Mouse (Mus musculus) left cerebral cortex, postnatal 10 days (tissue): Measurements from ENCODE around the gene Hipk3. TPM values are rescaled to one million over a fixed set of nuclear protein-coding genes. Genes with fewer than 3 reads are reported as not detected.

ENCODE experiments used
- DNase-seq, 2 experiments: peaks; one replicate each; pipeline ENCODE4 v3.0.0; 2021 to 2022; ENCODE audit warnings: low spot score in 2 of 2, mixed read lengths in 1 of 2; ENCODE audit errors: extremely low spot score in 1 of 2
- intact Hi-C: fragments of 180-260 bp; cut with DNase I; formaldehyde crosslinking; loops from one replicate; pipeline ENCODE4 v1.15.1; 2025
- total RNA-seq, 2 experiments: library from RNA; stranded (reverse); gene quantifications; 2 replicates each; pipeline ENCODE4 v1.2.3; 2021

Hipk3 gene
- total RNA-seq, 2 experiments from 2014 or later = 57.3 to 59.4 TPM

DNA sequence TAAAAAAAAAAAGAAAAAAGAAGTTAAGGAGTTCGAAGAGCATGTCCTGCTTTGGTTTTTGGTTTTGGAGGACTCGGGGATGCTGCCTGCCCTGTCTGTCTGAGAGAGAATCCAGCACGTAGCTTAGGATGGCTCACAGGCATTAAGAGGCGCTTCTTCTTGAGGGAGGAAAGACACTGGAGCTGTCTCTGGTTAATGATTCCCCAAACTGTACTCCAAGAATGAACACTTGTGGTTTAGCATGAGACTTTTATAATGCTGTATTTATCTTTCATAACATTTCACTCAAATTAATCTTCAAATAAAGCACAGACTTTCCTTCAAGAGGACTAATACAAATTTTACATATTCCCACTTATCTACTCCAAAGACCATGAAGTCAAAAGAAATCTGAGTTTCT lies 15.2 kb downstream of the Hipk3 start:
- intact Hi-C loops = no loop called here
- no peak for DNase-seq

DNA sequence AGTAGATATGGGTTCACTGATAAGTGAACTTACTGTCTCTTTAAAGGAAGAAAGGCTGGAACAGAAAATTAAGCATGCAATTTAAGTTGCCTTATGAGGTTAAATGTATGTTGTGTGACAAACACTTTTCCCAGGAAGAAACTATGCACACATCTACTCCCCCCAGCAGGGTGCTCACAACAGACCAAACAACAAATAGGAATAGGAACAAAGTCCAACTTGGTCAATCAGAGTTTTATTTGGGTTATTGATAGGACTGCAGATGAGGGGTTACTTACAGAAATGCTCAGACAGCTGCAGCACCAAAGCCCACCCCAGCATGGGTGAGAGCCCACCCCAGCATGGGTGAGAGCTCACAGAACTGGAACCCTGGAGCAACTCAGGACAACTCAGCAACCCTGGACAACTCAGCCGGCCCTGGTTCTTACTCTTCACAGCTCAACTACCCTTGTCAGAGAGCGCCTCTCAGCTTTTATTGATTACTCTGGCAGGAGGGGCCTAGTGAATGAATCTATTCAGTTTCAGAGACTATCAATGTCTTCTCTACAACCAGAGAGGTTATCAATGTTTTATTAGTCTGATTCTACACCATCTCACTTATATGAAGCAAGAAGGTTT lies 16.7 kb downstream of the Hipk3 start:
- DNase-seq = no peak
- intact Hi-C loops = no loop called here

- DNase-seq = no peak
Measured at GRCm38 (mm10) chr2:104472056-104472455, 22.2 kb downstream of the Hipk3 start.

GRCm38 (mm10) chr2:104471161-104471560 lies 23.1 kb downstream of the Hipk3 start:
- no peak for DNase-seq
- intact Hi-C loops = no loop called here

More at GRCm38 (mm10) chr2:104472056-104472455, 22.2 kb downstream of the Hipk3 start:
- intact Hi-C loops = no loop called here

DNA sequence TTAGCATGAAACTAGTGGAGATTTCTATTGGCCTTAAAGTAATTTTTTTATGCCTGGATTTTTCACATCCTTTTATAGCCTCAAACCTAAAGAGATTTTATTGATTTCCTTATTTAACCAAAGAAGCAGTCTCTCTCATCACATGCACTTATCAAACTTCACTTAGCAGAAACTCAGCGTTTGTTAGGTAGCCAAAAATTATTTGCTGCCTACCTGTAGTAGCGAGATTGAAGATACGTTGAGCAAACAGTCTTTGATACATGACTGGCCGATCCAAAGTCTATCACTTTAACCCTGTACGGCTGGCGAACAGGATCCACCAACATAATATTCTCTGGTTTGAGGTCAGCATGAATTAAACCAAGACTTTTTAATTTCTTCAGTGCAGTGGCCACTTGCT lies 23.7 kb downstream of the Hipk3 start:
- DNase-seq = no peak

DNA sequence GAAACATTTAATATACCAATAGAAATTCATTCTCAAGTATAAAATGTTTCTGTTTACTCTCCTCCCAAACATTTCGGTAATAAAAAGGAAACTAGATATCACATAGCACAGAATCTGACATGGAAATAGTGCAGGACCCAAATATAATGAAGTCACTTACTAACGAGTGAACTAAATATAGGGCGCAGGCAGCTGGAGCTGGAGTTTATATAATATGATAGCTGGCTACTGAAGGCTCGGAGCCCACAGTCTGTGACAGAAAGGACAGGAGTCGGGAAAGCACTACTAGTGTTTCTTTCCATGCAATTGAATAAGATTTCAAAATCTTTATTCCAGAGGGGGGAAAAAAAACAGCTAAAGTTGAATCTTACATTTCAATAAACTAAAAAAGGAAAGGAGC lies 25.8 kb downstream of the Hipk3 start:
- DNase-seq = no peak
- intact Hi-C loops = no loop called here

More for the DNA sequence above, 23.7 kb downstream of the Hipk3 start:
- intact Hi-C loops = no loop called here

DNA sequence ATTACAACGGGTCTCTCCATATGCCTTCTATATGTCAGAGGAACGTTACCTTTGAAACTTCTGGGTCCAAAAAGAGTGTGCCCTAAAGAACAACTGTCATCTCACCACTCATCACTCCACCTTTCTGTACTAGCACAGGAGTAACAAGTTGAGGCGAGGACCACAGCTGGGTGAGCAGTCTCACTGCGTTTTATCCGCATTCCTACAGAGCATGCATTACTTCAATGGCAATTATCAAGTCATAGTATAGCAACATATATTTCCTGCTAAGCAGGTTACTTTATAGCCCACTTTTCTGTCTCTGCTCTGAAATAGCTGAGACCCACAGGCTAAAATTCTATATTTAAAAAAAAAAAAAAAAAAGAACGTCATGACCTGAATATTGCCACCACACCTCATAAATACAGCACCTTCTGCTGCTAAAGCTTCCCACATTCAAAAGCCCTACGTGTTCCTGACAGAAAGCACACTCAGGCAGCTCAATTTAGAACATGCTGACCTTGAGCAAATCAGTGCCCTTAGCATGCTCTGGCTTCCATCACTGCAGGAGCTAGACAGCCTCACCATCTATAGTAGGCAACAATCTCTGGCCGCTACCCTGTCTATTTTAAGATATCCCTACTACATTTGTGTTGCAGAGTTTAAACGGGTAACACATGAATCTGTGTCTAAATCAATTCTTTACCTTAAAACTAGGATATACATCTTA lies 27.2 kb downstream of the Hipk3 start:
- DNase-seq = no peak
- intact Hi-C loops = no loop called here

DNA sequence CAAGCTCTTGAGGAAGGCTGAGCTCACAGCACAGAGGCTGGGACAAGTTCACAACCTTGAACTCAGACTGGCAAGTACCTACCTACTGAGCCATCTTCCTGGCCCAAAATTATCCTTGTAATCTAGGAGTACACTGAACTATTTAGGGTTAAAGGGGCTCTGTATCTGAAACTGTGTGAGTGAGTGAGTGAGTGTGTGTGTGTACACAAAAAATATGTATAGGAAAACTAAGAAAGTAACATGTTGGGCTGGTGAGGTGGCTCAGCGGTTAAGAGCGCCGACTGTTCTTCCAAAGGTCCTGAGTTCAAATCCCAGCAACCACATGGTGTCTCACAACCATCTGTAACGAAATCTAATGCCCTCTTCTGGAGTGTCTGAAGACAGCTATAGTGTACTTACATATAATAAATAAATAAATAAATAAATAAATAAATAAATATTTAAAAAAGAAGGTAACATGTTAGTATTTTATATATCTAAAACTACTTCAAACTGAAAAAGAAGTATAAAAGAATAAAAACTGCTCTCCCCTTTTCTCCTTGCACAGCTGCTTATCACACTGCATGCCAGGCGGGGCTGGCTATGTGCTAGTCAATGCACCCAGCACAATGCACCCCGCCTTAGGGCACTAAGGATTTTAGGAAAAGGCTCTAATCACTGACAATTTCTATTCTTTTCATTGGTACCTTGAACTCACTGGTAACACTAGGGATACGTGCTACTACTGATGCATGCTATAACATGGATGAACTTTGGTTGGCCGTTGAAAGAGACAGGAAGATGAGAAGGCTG lies 28.4 kb downstream of the Hipk3 start:
- DNase-seq = no peak
- intact Hi-C loops = no loop called here

GRCm38 (mm10) chr2:104460021-104460420 lies 34.2 kb downstream of the Hipk3 start:
- DNase-seq = no peak
- intact Hi-C loops = no loop called here

DNA sequence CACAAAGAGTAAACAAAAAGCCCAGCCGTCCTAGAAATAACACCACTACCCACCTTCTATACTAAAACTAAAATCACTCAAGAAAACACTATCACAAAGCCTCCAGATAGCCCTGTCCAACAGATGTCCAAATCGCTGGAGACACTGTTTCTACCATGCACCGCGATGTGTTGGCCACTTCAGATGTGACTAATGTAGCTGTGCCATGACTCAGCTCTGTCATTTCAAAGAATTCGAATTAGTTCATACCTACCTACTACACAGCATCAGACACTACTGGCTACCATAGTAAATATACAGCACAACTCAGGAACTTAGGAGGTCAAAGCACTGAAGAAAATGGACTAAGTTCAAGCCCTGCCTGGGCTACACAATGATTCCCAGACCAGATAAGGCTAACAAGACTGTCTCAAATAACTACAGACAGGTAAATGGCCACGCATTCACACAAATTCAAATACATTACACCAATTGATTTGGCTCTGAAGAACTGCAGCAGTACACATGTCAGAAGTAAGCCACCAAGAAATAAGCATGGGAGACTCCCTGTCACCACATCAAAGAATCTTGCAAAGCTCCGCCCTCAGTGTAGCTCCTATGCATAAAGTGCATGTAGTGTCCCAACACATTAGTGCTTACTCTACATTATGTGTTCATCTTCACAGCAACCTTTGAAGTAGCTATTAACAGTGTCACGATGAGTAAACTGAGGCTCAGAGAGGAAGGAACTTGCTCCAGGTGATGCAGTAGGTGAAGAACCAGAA lies 35.5 kb downstream of the Hipk3 start:
- no peak for DNase-seq
- intact Hi-C loops = no loop called here

DNA sequence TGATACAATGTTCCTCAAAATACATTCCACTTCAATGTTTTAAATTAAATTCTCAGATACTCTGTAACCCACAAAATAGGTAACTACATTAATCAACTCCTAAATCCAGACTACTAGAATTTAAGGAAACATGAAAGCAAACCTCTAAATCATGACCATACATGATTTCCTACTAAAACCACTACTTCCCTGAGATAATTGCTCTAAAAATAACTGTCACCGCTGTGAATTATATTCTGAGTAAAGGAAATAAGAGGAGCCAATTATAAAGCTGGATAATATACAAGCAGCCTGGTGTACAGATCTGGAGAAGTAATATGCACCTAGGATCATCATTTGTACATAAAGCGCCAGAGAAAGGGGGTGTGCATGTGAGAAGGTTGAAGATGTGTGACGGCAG lies 37.1 kb downstream of the Hipk3 start:
- DNase-seq = no peak
- intact Hi-C loops = no loop called here

DNA sequence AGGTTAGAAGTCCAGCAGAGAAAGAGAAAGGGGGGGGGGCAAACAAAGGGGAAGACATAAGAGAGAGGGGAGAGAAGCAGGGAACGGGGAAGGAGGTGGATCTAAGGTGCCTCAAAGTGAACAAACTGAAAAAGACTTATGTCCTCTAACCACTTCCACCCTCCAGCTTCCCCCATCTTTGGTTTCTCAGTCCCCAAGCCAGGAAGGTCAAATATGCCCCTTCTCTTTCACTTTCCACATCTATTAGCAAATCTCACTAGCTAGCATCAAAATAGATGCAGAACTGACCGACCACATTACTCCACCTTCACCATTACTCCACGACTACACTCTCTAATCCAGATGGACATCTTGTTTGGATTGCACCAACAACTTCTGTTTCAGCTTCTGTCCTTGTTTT lies 43.6 kb downstream of the Hipk3 start:
- intact Hi-C loops = no loop called here

DNA sequence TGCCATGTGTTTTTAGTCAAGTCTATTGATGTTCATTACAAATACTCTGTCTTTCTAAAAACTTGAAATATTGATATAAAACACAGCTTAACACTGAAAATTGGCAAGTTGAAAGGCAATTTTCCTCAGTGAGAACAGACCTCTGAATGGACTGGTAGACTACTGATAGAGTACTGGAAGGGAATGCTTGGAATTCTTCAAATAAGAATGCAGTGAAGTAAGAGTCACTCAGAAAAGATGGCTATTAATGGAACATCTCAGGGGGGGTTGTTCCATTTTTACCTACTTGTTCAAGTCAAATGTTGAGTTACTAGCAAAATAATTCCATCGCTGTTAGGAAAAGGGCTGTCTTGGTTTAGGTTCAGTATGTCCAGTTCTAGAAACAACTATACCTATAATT lies 45.1 kb downstream of the Hipk3 start:
- DNase-seq = no peak
- intact Hi-C loops = no loop called here

More for the DNA sequence above, 43.6 kb downstream of the Hipk3 start:
- DNase-seq = no peak

DNA sequence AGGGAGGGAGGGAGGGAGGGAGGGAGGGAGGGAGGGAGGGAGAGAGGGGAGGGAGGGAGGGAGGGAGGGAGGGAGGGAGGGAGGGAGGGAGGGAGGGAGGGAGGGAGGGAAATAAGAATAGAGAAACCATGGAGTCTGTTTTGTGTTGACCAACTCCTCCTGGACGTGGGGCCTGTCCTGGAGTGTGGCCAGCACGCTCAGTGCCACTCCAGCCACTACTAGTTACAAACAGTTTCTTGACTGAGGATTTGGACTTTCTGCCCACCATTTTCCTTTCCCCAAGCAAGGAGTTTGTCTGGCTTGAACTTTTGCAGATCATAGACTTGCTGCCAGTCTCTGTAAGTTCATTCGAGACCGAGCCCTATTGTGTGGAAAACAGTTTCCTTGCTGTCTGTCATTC lies 46.0 kb downstream of the Hipk3 start:
- DNase-seq = no peak
- intact Hi-C loops = no loop called here

GRCm38 (mm10) chr2:104446016-104446415 lies 48.2 kb downstream of the Hipk3 start:
- intact Hi-C loops = no loop called here
- no peak for DNase-seq

- peak; percentile 41 to 67 for DNase-seq
- intact Hi-C loops = loop anchor here (5.0 kb wide), 2 partner anchors 48 to 143 kb away; partner anchors contain the start of gene Hipk3
Measured at GRCm38 (mm10) chr2:104444776-104445175, 49.5 kb downstream of the Hipk3 start.

- no peak for DNase-seq
- intact Hi-C loops = loop anchor here (5.0 kb wide), 2 partner anchors 50 to 145 kb away; partner anchors contain the start of gene Hipk3
Measured at GRCm38 (mm10) chr2:104442341-104442740, 51.9 kb downstream of the Hipk3 start.

- no peak for DNase-seq
Measured at GRCm38 (mm10) chr2:104436226-104436625, 58.0 kb downstream of the Hipk3 start.

GRCm38 (mm10) chr2:104431067-104431466 lies 63.2 kb downstream of the Hipk3 start:
- DNase-seq = no peak
- intact Hi-C loops = loop anchor here (10.0 kb wide), 1 partner anchor 376 kb away; no protein-coding TSS in a partner anchor

More at GRCm38 (mm10) chr2:104436226-104436625, 58.0 kb downstream of the Hipk3 start:
- intact Hi-C loops = loop anchor here (5.0 to 10.0 kb wide), 2 partner anchors 381 to 649 kb away; no protein-coding TSS in a partner anchor
